Mouse (Mus musculus) cerebellum, postnatal 36 days (tissue): Measurements from ENCODE around the gene Olfr1186.
"Not testable (repeated sequence)": the region's sequence is repeated elsewhere in the genome, so short reads cannot be mapped to it uniquely, and the experiment has no call there.

Source experiments
- DNase-seq, 2 experiments: peaks; one replicate each; pipeline ENCODE4 v3.0.0; 2021 to 2022; ENCODE audit warnings: mixed read lengths in 2 of 2

Olfr1186 gene

DNA sequence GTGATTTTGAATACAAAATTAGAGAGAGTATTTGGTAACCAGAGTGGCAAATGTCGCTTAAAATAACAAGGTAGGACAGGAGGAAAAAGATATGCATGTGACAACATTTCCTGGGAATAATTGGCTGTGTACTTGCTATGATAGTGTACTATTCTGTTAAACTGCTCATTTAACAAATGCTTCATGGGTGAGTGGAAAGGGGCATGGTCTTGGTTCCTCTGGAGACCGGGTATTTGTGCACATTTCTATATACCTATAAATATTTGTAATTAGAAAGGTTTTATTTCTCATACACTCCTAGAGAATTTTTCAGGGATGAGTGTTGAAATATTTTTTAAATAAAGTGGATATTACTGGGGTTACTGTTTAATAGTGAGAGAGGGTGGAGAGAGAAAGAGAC is at the start of gene Olfr1186:
Gene Olfr1186, plus strand, starts transcription at position 301 of the 400 bp plus-strand sequence.
- no peak for DNase-seq

GRCm38 (mm10) chr2:88483298-88483697 is 35.1 kb upstream of the Olfr1186 start, which contains the start of gene Olfr1184:
Gene Olfr1184, plus strand, starts transcription at chr2:88483598.
- no peak for DNase-seq

GRCm38 (mm10) chr2:88493020-88493419 is 25.3 kb upstream of the Olfr1186 start, which contains the start of gene Olfr1185-ps1:
Gene Olfr1185-ps1, plus strand, starts transcription at chr2:88493320.
- no peak for DNase-seq

GRCm38 (mm10) chr2:88525720-88526119 is 7.4 kb downstream of the Olfr1186 start:
- DNase-seq, result no peak

- DNase-seq, result no peak
Observed at GRCm38 (mm10) chr2:88556635-88557034, 38.3 kb downstream of the Olfr1186 start, which contains the start of gene Olfr1188. Gene Olfr1188, plus strand, starts transcription at chr2:88556935.

- not testable (repeated sequence) for DNase-seq
Observed at GRCm38 (mm10) chr2:88572696-88573095, 54.3 kb downstream of the Olfr1186 start.
